29 mouse cellular contexts compared by ENCODE assay signal in genomic region chr7:81475221-81475620, GRCm38 (mm10). TPM values are rescaled to one million over a fixed set of nuclear protein-coding genes. Genes with fewer than 3 reads are reported as not detected.
DNase-seq lines count a peak whose midpoint lies in the region; ATAC-seq lines count a peak whose summit lies in the region.
"Had no signal": no experiment of that assay in that cellular context is flagged by ENCODE, and none has a peak within 500 bp of the region (broad histone marks: within the 10 kb centered on the region; RNA-seq: fewer than 3 reads in every experiment).

No protein-coding gene starts in this region.

- peaks cover 5% of the 10 kb centered on the region; the same call in 1 of the 2 replicates for H3K4me1 ChIP-seq in embryonic facial prominence, embryonic 14.5 days (ENCODE audit: control insufficient read depth, insufficient read depth, low read length)
- peaks cover 25% of the 10 kb centered on the region for H3K4me1 ChIP-seq in embryonic facial prominence, embryonic 10.5 days
- peaks cover 8% of the 10 kb centered on the region for H3K4me1 ChIP-seq in hindbrain, embryonic 10.5 days (replicated peaks)

- H3K36me3 ChIP-seq in embryonic facial prominence, embryonic 14.5 days (ENCODE audit: control insufficient read depth, insufficient read depth, low read length), result no peaks in the 10 kb centered on the region
- no peaks in the 10 kb centered on the region for H3K36me3 ChIP-seq in embryonic facial prominence, embryonic 10.5 days (replicated peaks)
- 0 out of 2 replicates have a peak, but pooled peaks cover 4% of the 10 kb centered on the region for H3K36me3 ChIP-seq in hindbrain, embryonic 10.5 days
- H3K36me3 ChIP-seq: embryonic facial prominence, embryonic 13.5 days; heart, embryonic 13.5 days; limb, embryonic 15.5 days had no signal

- H3K4me2 ChIP-seq in embryonic facial prominence, embryonic 14.5 days (ENCODE audit: low read depth, low read length), result no peak overlapping the region
- H3K4me2 ChIP-seq: embryonic facial prominence, embryonic 13.5 days; heart, embryonic 13.5 days; hindbrain, embryonic 12.5 days; limb, embryonic 15.5 days; lung, embryonic 14.5 days; midbrain, embryonic 12.5 days had no signal

- H3K4me3 ChIP-seq in embryonic facial prominence, embryonic 14.5 days (ENCODE audit: low read depth, low read length), result no peak overlapping the region
- no peak overlapping the region for H3K4me3 ChIP-seq in embryonic facial prominence, embryonic 10.5 days
- H3K4me3 ChIP-seq in hindbrain, embryonic 10.5 days, result no peak overlapping the region
- H3K4me3 ChIP-seq: embryonic facial prominence, embryonic 13.5 days; heart, adult 2 months; heart, embryonic 13.5 days; hindbrain, embryonic 12.5 days; limb, embryonic 15.5 days; midbrain, embryonic 12.5 days had no signal

- DNase-seq in embryonic facial prominence, embryonic 14.5 days (ENCODE audit: low spot score), result peak; percentile 18
- no peak for DNase-seq in embryonic facial prominence, embryonic 10.5 days (ENCODE audit: low spot score)
- DNase-seq in gastrocnemius, postnatal 25 days, result peak; percentile 21
- no peak for DNase-seq in gastrocnemius, postnatal 4 days (ENCODE audit: low spot score in 2 of 2)
- peak; percentile 70 for DNase-seq in right cerebral cortex, adult 18-20 months
- no peak for DNase-seq in right cerebral cortex, postnatal 4 days
- no peak for DNase-seq in hindbrain, embryonic 10.5 days (ENCODE audit: low spot score)
- DNase-seq: adrenal gland, postnatal 10 days; cerebellum, adult 2 months; cerebellum, postnatal 25 days; heart, adult 2 months; heart, postnatal 14 days; lung, embryonic 14.5 days; spleen, adult 18-20 months; thymus, postnatal 14 days had no signal

- no peak overlapping the region for H3K9ac ChIP-seq in embryonic facial prominence, embryonic 14.5 days (ENCODE audit: low read depth, low read length)
- H3K9ac ChIP-seq: embryonic facial prominence, embryonic 13.5 days; heart, embryonic 13.5 days; hindbrain, embryonic 12.5 days; limb, embryonic 15.5 days; liver, embryonic 14.5 days; lung, embryonic 14.5 days; midbrain, embryonic 12.5 days had no signal

- peaks cover 16% of the 10 kb centered on the region for H3K27me3 ChIP-seq in embryonic facial prominence, embryonic 14.5 days (replicated peaks; ENCODE audit: control insufficient read depth, insufficient read depth, low read length)
- peaks cover 51% of the 10 kb centered on the region for H3K27me3 ChIP-seq in embryonic facial prominence, embryonic 10.5 days (replicated peaks; ENCODE audit: low read depth, poor library complexity, severe bottlenecking)
- peaks cover 46% of the 10 kb centered on the region for H3K27me3 ChIP-seq in hindbrain, embryonic 10.5 days (ENCODE audit: insufficient read depth, poor library complexity, severe bottlenecking)

- peak; percentile 26; the same call in 1 of the 2 replicates for ATAC-seq in embryonic facial prominence, embryonic 14.5 days (ENCODE audit: low read depth)
- ATAC-seq: activated CD4-positive, CD25-positive, alpha-beta regulatory T cell, adult 4 months; forebrain, embryonic 14.5 days; intestine, postnatal 0 days had no signal

- no peak overlapping the region for H3K27ac ChIP-seq in embryonic facial prominence, embryonic 14.5 days (replicated peaks; ENCODE audit: low read depth, low read length)
- H3K27ac ChIP-seq in embryonic facial prominence, embryonic 10.5 days (replicated peaks), result no peak overlapping the region
- no peak overlapping the region for H3K27ac ChIP-seq in hindbrain, embryonic 10.5 days
- H3K27ac ChIP-seq: embryonic facial prominence, embryonic 13.5 days; heart, adult 2 months; heart, embryonic 13.5 days; hindbrain, embryonic 12.5 days; limb, embryonic 15.5 days; liver, embryonic 14.5 days; midbrain, embryonic 12.5 days had no signal

- WGBS in embryonic facial prominence, embryonic 14.5 days, result 81% methylated on average over 3 of the region's 3 CpGs
- WGBS in embryonic facial prominence, embryonic 10.5 days, result 74% methylated on average over 3 of the region's 3 CpGs
- WGBS in hindbrain, embryonic 10.5 days, result 80% methylated on average over 3 of the region's 3 CpGs

- H3K9me3 ChIP-seq in embryonic facial prominence, embryonic 14.5 days (ENCODE audit: control insufficient read depth, low read length), result no peaks in the 10 kb centered on the region
- H3K9me3 ChIP-seq in embryonic facial prominence, embryonic 10.5 days, result no peaks in the 10 kb centered on the region
- no peaks in the 10 kb centered on the region for H3K9me3 ChIP-seq in hindbrain, embryonic 10.5 days
- H3K9me3 ChIP-seq: embryonic facial prominence, embryonic 13.5 days; heart, embryonic 13.5 days; hindbrain, embryonic 12.5 days; limb, embryonic 15.5 days; midbrain, embryonic 12.5 days had no signal

RNA-seq across cellular contexts. Expression of gene Ap3b2, which starts 18.5 kb away (rescaled TPM):
- 4.9 and 7.2 TPM in 2 replicates for polyA plus RNA-seq in embryonic facial prominence, embryonic 14.5 days (2014; fragmentation: Nextera tagmentation; extraction: Ambion mirVana)
- 8.6 and 10.8 TPM in 2 replicates for polyA plus RNA-seq in embryonic facial prominence, embryonic 10.5 days (2016; fragmentation: Nextera tagmentation; extraction: Ambion mirVana)
- under 1 TPM; 0.38 to 0.51 TPM for total RNA-seq in gastrocnemius, postnatal 25 days (2021)
- total RNA-seq in gastrocnemius, postnatal 4 days (2021), result 1 to 10 TPM; 4.9 to 5.9 TPM
- polyA plus RNA-seq in hindbrain, embryonic 10.5 days (2016; fragmentation: Nextera tagmentation; extraction: Ambion mirVana), result 20.6 and 44.7 TPM in 2 replicates
- total RNA-seq: heart, postnatal 14 days; megakaryocyte, adult 5-6 weeks; monocyte, adult 5-6 weeks; neutrophil, adult 5-6 weeks had no signal
- polyA plus RNA-seq: activated CD4-positive, CD25-positive, alpha-beta regulatory T cell, adult 4 months had no signal

RNA-seq across cellular contexts. Expression of gene Cpeb1, which starts 20.0 kb away (rescaled TPM):
- 2.4 and 3.4 TPM in 2 replicates for polyA plus RNA-seq in embryonic facial prominence, embryonic 14.5 days (2014; fragmentation: Nextera tagmentation; extraction: Ambion mirVana)
- polyA plus RNA-seq in embryonic facial prominence, embryonic 10.5 days (2016; fragmentation: Nextera tagmentation; extraction: Ambion mirVana), result 1.2 and 1.3 TPM in 2 replicates
- total RNA-seq in gastrocnemius, postnatal 25 days (2021), result 10 to 100 TPM; 14.4 to 17.2 TPM
- total RNA-seq in gastrocnemius, postnatal 4 days (2021), result 10 to 100 TPM in 1 of 2 experiments, 1 to 10 TPM in 1; 7.2 to 10.9 TPM
- polyA plus RNA-seq in hindbrain, embryonic 10.5 days (2016; fragmentation: Nextera tagmentation; extraction: Ambion mirVana), result 1.3 and 1.9 TPM in 2 replicates
- total RNA-seq: neutrophil, adult 5-6 weeks had no signal
- polyA plus RNA-seq: activated CD4-positive, CD25-positive, alpha-beta regulatory T cell, adult 4 months had no signal

RNA-seq across cellular contexts. Expression of gene BC048679, which starts 22.9 kb away (rescaled TPM):
- not detected in 2 replicates for polyA plus RNA-seq in embryonic facial prominence, embryonic 14.5 days (2014; fragmentation: Nextera tagmentation; extraction: Ambion mirVana)
- 0.33 and 0.57 TPM in 2 replicates for polyA plus RNA-seq in embryonic facial prominence, embryonic 10.5 days (2016; fragmentation: Nextera tagmentation; extraction: Ambion mirVana)
- 1 to 10 TPM in 1 of 2 experiments, under 1 TPM in 1; 0.46 to 1.1 TPM for total RNA-seq in gastrocnemius, postnatal 25 days (2021)
- total RNA-seq in gastrocnemius, postnatal 4 days (2021), result not detected
- polyA plus RNA-seq in hindbrain, embryonic 10.5 days (2016; fragmentation: Nextera tagmentation; extraction: Ambion mirVana), result 0.39 and 0.73 TPM in 2 replicates
- total RNA-seq: adrenal gland, postnatal 10 days; heart, adult 2 months; heart, postnatal 14 days; layer of hippocampus, adult 8-10 months; megakaryocyte, adult 5-6 weeks; monocyte, adult 5-6 weeks; neutrophil, adult 5-6 weeks had no signal
- polyA plus RNA-seq: activated CD4-positive, CD25-positive, alpha-beta regulatory T cell, adult 4 months; cerebellum, adult 2 months; embryonic facial prominence, embryonic 13.5 days; forebrain, embryonic 14.5 days; heart, adult 2 months; heart, embryonic 13.5 days; hindbrain, embryonic 12.5 days; intestine, postnatal 0 days; kidney, embryonic 14.5 days; limb, embryonic 15.5 days; liver, embryonic 14.5 days; lung, embryonic 14.5 days; midbrain, embryonic 12.5 days had no signal

Comparison
In these comparisons a context has a peak if more than half of its experiments do, and no peak if none do; other contexts are left out.
1. DNase-seq: peak in embryonic facial prominence, embryonic 14.5 days (single experiment), gastrocnemius, postnatal 25 days (single experiment) and right cerebral cortex, adult 18-20 months (single experiment); none in embryonic facial prominence, embryonic 10.5 days (single experiment), gastrocnemius, postnatal 4 days (0 of 2), right cerebral cortex, postnatal 4 days (single experiment) and hindbrain, embryonic 10.5 days (single experiment).